Mouse (Mus musculus): ENCODE measurements around the gene Dtx2.
"Not testable (repeated sequence)": the region's sequence is repeated elsewhere in the genome, so short reads cannot be mapped to it uniquely, and the experiment has no call there.

Dtx2 gene

GRCm38 (mm10) chr5:136016014-136016876 is 21.6 kb downstream of the Dtx2 start:
- in situ Hi-C loops (cut with MboI, MseI) = no loop called here

- in situ Hi-C loops (cut with MboI, MseI) = no loop called here
Observed at GRCm38 (mm10) chr5:136017262-136017661, 22.7 kb downstream of the Dtx2 start.

GRCm38 (mm10) chr5:136018726-136019125 is 24.1 kb downstream of the Dtx2 start:
- in situ Hi-C loops (cut with MboI, MseI) = no loop called here

- in situ Hi-C loops (cut with MboI, MseI) = no loop called here
Observed at GRCm38 (mm10) chr5:136019907-136020306, 25.3 kb downstream of the Dtx2 start.

- in situ Hi-C loops (cut with MboI, MseI) = no loop called here
Observed at GRCm38 (mm10) chr5:136025712-136026111, 31.1 kb downstream of the Dtx2 start.

- in situ Hi-C loops (cut with MboI, MseI) = no loop called here
Observed at GRCm38 (mm10) chr5:136026859-136027258, 32.3 kb downstream of the Dtx2 start.

- in situ Hi-C loops (cut with MboI, MseI) = no loop called here
Observed at GRCm38 (mm10) chr5:136027612-136028311, 33.2 kb downstream of the Dtx2 start.

GRCm38 (mm10) chr5:136034868-136035267 is 40.3 kb downstream of the Dtx2 start:
- in situ Hi-C loops (cut with MboI, MseI) = no loop called here

GRCm38 (mm10) chr5:136035285-136035684 is 40.7 kb downstream of the Dtx2 start:
- in situ Hi-C loops (cut with MboI, MseI) = no loop called here

- in situ Hi-C loops (cut with MboI, MseI) = no loop called here
Observed at GRCm38 (mm10) chr5:136036667-136037066, 42.1 kb downstream of the Dtx2 start.

- in situ Hi-C loops (cut with MboI, MseI) = no loop called here
Observed at GRCm38 (mm10) chr5:136038258-136039214, 43.9 kb downstream of the Dtx2 start, which contains the start of gene Upk3b. Gene Upk3b (plus strand): TSS chr5:136038496.

GRCm38 (mm10) chr5:136040210-136040609 is 45.6 kb downstream of the Dtx2 start:
- in situ Hi-C loops (cut with MboI, MseI) = no loop called here

GRCm38 (mm10) chr5:136041260-136041659 is 46.7 kb downstream of the Dtx2 start:
- in situ Hi-C loops (cut with MboI, MseI) = no loop called here

GRCm38 (mm10) chr5:136041666-136042065 is 47.1 kb downstream of the Dtx2 start:
- in situ Hi-C loops (cut with MboI, MseI) = no loop called here

- in situ Hi-C loops (cut with MboI, MseI) = no loop called here
Observed at GRCm38 (mm10) chr5:136044865-136045264, 50.3 kb downstream of the Dtx2 start.

- in situ Hi-C loops (cut with MboI, MseI) = no loop called here
Observed at GRCm38 (mm10) chr5:136045408-136045807, 50.8 kb downstream of the Dtx2 start.

- in situ Hi-C loops (cut with MboI, MseI) = no loop called here
Observed at GRCm38 (mm10) chr5:136045987-136046386, 51.4 kb downstream of the Dtx2 start.

- in situ Hi-C loops (cut with MboI, MseI) = not testable (repeated sequence)
Observed at GRCm38 (mm10) chr5:136048541-136048940, 53.9 kb downstream of the Dtx2 start.

- in situ Hi-C loops (cut with MboI, MseI) = no loop called here
Observed at GRCm38 (mm10) chr5:136049926-136050325, 55.3 kb downstream of the Dtx2 start.

GRCm38 (mm10) chr5:136051231-136052085 is 56.9 kb downstream of the Dtx2 start:
- in situ Hi-C loops (cut with MboI, MseI) = no loop called here

Measured in T-helper 17 cell (primary cell).